Mouse (Mus musculus) liver, postnatal 0 days (tissue): ENCODE measurements around the gene Cfap70.

Experiments used
- CTCF ChIP-seq: sonication (generic); IDR thresholded peaks from 2 replicates; pipeline ENCODE4 v1.5.1; 2016; ENCODE audit warnings: antibody characterized with exemption, low read depth
- EP300 ChIP-seq: IDR thresholded peaks from 2 replicates; pipeline ENCODE4 v1.6.1; 2016; ENCODE audit warnings: antibody characterized with exemption, low read depth, mild to moderate bottlenecking

- peak; percentile 80 for TF ChIP-seq CTCF
- TF ChIP-seq EP300, result no peak
These were observed 52.0 kb downstream of the Cfap70 start for GRCm38 (mm10) chr14:20400071-20400470.
